Mouse (Mus musculus): ENCODE measurements around the gene Mecom. TPM values are rescaled to one million over a fixed set of nuclear protein-coding genes. Genes with fewer than 3 reads are reported as not detected.

Gene Mecom
- total and polyA plus RNA-seq, 2 experiments from 2014 or later = 2.6 to 5.1 TPM

GRCm38 (mm10) chr3:30256896-30257295, 290.9 kb downstream of the Mecom start:
- Histone ChIP-seq H3K9me3 (ENCODE audit: low read length) (no peaks in the 10 kb centered on the region), H3K9ac (replicated peaks; ENCODE audit: low read length, poor library complexity, severe bottlenecking) (no peak overlapping the region), H3K4me2 (ENCODE audit: low read depth, low read length, poor library complexity, severe bottlenecking) (no peak overlapping the region), H3K4me1 (ENCODE audit: insufficient read depth, low read length) (no peaks in the 10 kb centered on the region), H3K36me3 (ENCODE audit: insufficient read depth, low read length) (no peaks in the 10 kb centered on the region), H3K4me3 (ENCODE audit: low read depth, low read length) (no peak overlapping the region), H3K27ac (ENCODE audit: low read depth, low read length) (no peak overlapping the region), H3K27me3 (ENCODE audit: insufficient read depth, low read length) (no peaks in the 10 kb centered on the region)
- DNase-seq (ENCODE audit: low spot score) (no peak), ATAC-seq (ENCODE audit: low FRiP score) (no peak)
- 88% methylated on average over 7 of the region's 7 CpGs for WGBS
- no peak for TF ChIP-seq CTCF (IDR thresholded peaks at IDR 0.05)

DNA sequence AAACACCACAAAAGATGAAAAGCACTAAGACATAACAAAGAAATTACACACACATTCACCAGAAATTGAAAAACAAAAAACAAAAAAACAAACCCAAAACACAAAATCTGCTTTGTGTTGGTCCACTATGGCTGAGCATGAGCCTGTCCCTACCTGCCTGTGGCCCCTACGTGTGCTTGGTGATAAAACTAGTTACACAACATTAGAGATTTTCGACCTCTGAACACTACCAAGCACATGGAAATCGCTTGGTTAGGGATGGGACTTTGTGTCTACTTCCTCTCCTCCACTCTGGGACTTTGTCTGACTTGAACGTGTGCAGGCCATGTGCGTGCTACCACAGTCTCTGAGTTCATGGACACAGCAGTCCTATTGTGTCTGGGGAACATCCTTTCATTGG, 292.0 kb downstream of the Mecom start:
- Histone ChIP-seq H3K9ac (replicated peaks; ENCODE audit: low read length, poor library complexity, severe bottlenecking) (no peak overlapping the region), H3K36me3 (ENCODE audit: insufficient read depth, low read length) (no peaks in the 10 kb centered on the region), H3K4me2 (ENCODE audit: low read depth, low read length, poor library complexity, severe bottlenecking) (no peak overlapping the region), H3K27me3 (ENCODE audit: insufficient read depth, low read length) (no peaks in the 10 kb centered on the region), H3K4me3 (ENCODE audit: low read depth, low read length) (no peak overlapping the region), H3K4me1 (ENCODE audit: insufficient read depth, low read length) (no peaks in the 10 kb centered on the region), H3K27ac (ENCODE audit: low read depth, low read length) (no peak overlapping the region), H3K9me3 (ENCODE audit: low read length) (no peaks in the 10 kb centered on the region)
- ATAC-seq (ENCODE audit: low FRiP score) = no peak
- DNase-seq (ENCODE audit: low spot score) = no peak
- 87% methylated on average over 5 of the region's 5 CpGs for whole genome bisulfite sequencing
- no peak for TF ChIP-seq CTCF (IDR thresholded peaks at IDR 0.05)

GRCm38 (mm10) chr3:30254451-30254850, 293.4 kb downstream of the Mecom start:
- ATAC-seq (ENCODE audit: low FRiP score) = no peak
- DNase-seq (ENCODE audit: low spot score) = no peak
- no peak overlapping the region for H3K4me2 ChIP-seq (ENCODE audit: low read depth, low read length, poor library complexity, severe bottlenecking)
- no peaks in the 10 kb centered on the region for H3K36me3 ChIP-seq (ENCODE audit: insufficient read depth, low read length)
- TF ChIP-seq CTCF (IDR thresholded peaks at IDR 0.05) = no peak
- H3K9me3 ChIP-seq (ENCODE audit: low read length) = no peaks in the 10 kb centered on the region
- H3K4me1 ChIP-seq (ENCODE audit: insufficient read depth, low read length) = no peaks in the 10 kb centered on the region
- H3K27ac ChIP-seq (ENCODE audit: low read depth, low read length) = no peak overlapping the region
- H3K27me3 ChIP-seq (ENCODE audit: insufficient read depth, low read length) = no peaks in the 10 kb centered on the region
- H3K4me3 ChIP-seq (ENCODE audit: low read depth, low read length) = no peak overlapping the region
- H3K9ac ChIP-seq (replicated peaks; ENCODE audit: low read length, poor library complexity, severe bottlenecking) = no peak overlapping the region
- WGBS = 63% methylated on average over 7 of the region's 7 CpGs

DNA sequence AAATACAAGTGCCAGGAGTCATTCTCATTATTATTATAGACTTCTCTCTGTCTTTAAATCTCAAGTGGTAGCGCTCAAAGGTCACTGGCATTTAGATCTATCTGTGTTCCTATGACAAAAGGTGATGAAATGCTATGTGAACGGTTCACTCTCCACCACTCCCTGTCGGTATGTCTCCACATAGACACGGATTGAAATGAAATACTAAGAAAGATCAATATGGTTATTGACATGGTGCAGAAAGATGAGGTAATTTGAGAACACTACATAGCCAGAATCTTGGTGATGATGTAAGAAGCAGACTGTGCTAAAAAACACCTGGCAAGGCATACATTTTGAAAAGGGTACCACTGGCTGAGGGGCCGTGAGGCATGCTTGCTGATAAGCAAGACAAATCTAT, 294.1 kb downstream of the Mecom start:
- H3K4me3 ChIP-seq (ENCODE audit: low read depth, low read length) = no peak overlapping the region
- TF ChIP-seq CTCF (IDR thresholded peaks at IDR 0.05) = no peak
- no peak overlapping the region for H3K9ac ChIP-seq (replicated peaks; ENCODE audit: low read length, poor library complexity, severe bottlenecking)
- H3K4me2 ChIP-seq (ENCODE audit: low read depth, low read length, poor library complexity, severe bottlenecking) = no peak overlapping the region
- 90% methylated on average over 5 of the region's 5 CpGs for WGBS
- no peaks in the 10 kb centered on the region for H3K9me3 ChIP-seq (ENCODE audit: low read length)
- DNase-seq (ENCODE audit: low spot score) (no peak), ATAC-seq (ENCODE audit: low FRiP score) (no peak)
- H3K27ac ChIP-seq (ENCODE audit: low read depth, low read length) = no peak overlapping the region
- no peaks in the 10 kb centered on the region for H3K27me3 ChIP-seq (ENCODE audit: insufficient read depth, low read length)
- no peaks in the 10 kb centered on the region for H3K4me1 ChIP-seq (ENCODE audit: insufficient read depth, low read length)
- no peaks in the 10 kb centered on the region for H3K36me3 ChIP-seq (ENCODE audit: insufficient read depth, low read length)

DNA sequence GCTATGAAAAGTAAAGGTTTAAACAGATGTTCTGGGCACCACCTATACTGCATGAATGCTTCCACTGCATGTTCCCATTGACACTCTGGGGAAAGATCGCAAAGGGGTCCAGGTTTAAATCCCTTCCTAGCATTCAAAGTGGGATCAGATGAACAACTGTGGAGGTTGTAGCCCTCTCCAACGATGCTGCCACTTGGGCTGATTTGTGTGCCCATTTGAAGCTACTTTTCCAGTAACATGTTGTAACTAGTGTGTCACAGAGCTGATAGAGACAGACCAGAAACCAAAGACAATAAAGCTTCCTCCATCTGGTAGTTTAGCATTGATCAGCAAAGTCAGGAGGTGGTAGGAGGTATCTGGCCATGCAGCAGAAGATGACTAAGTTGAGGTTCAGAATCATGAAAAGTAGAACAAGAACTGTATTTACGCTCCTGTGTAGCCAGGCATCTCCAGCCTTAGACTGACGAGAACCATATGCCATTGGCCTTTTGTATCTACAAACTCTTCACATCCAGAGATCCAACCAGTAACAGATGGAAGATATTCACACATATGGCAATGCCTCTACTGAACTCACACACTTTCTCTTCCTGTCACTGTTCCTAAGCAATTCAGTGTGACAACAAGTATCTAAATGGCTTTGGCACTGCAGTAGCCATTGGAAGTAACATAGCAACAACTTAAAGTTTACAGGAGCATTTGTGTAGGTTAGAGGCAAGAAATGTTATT, 299.0 kb downstream of the Mecom start:
- DNase-seq (ENCODE audit: low spot score) = no peak
- H3K4me2 ChIP-seq (ENCODE audit: low read depth, low read length, poor library complexity, severe bottlenecking) = no peak overlapping the region
- no peak overlapping the region for H3K9ac ChIP-seq (replicated peaks; ENCODE audit: low read length, poor library complexity, severe bottlenecking)
- H3K36me3 ChIP-seq (ENCODE audit: insufficient read depth, low read length) = no peaks in the 10 kb centered on the region
- H3K4me1 ChIP-seq (ENCODE audit: insufficient read depth, low read length) = no peaks in the 10 kb centered on the region
- no peak overlapping the region for H3K27ac ChIP-seq (ENCODE audit: low read depth, low read length)
- 92% methylated on average over 4 of the region's 4 CpGs for WGBS
- H3K4me3 ChIP-seq (ENCODE audit: low read depth, low read length) = no peak overlapping the region
- no peak for ATAC-seq (ENCODE audit: low FRiP score)
- no peaks in the 10 kb centered on the region for H3K9me3 ChIP-seq (ENCODE audit: low read length)
- no peaks in the 10 kb centered on the region for H3K27me3 ChIP-seq (ENCODE audit: insufficient read depth, low read length)
- TF ChIP-seq CTCF (IDR thresholded peaks at IDR 0.05) = no peak

- no peak overlapping the region for H3K4me2 ChIP-seq (ENCODE audit: low read depth, low read length, poor library complexity, severe bottlenecking)
- no peak overlapping the region for H3K9ac ChIP-seq (replicated peaks; ENCODE audit: low read length, poor library complexity, severe bottlenecking)
- H3K27ac ChIP-seq (ENCODE audit: low read depth, low read length) = no peak overlapping the region
- no peak for TF ChIP-seq CTCF (IDR thresholded peaks at IDR 0.05)
- ATAC-seq (ENCODE audit: low FRiP score) = no peak
- WGBS = 89% methylated on average over 5 of the region's 5 CpGs
- H3K9me3 ChIP-seq (ENCODE audit: low read length) = no peaks in the 10 kb centered on the region
- H3K36me3 ChIP-seq (ENCODE audit: insufficient read depth, low read length) = no peaks in the 10 kb centered on the region
- no peaks in the 10 kb centered on the region for H3K4me1 ChIP-seq (ENCODE audit: insufficient read depth, low read length)
- DNase-seq (ENCODE audit: low spot score) = no peak
- H3K27me3 ChIP-seq (ENCODE audit: insufficient read depth, low read length) = no peaks in the 10 kb centered on the region
- H3K4me3 ChIP-seq (ENCODE audit: low read depth, low read length) = no peak overlapping the region
Measured at GRCm38 (mm10) chr3:30247256-30247655, 300.6 kb downstream of the Mecom start.

All from midbrain, postnatal 0 days (tissue).